Mouse (Mus musculus) adrenal gland, adult 8-10 months (tissue): ENCODE measurements around the gene Ercc1. TPM values are rescaled to one million over a fixed set of nuclear protein-coding genes. Genes with fewer than 3 reads are reported as not detected.

ENCODE experiments used
- DNase-seq: peaks from one replicate; pipeline ENCODE4 v3.0.0; 2022
- microRNA-seq, 2 experiments: library from miRNA; unstranded; fragments of <30 nt; microRNA quantifications; one replicate each; pipeline ENCODE4 v1.2.0; 2022
- total RNA-seq, 4 experiments: library from RNA; stranded (reverse); gene quantifications; 2 replicates each; pipeline ENCODE4 v1.2.4; 2022

Ercc1 gene
- total RNA-seq, 4 experiments from 2014 or later, result 32.4 to 56.3 (median 41.6) TPM

GRCm38 (mm10) chr7:19369823-19370425, 25.3 kb downstream of the Ercc1 start:
- DNase-seq, result no peak

- DNase-seq, result no peak
These were observed 28.8 kb downstream of the Ercc1 start for GRCm38 (mm10) chr7:19373367-19373766.

GRCm38 (mm10) chr7:19375368-19375767, 30.8 kb downstream of the Ercc1 start:
- no peak for DNase-seq

- no peak for DNase-seq
These were observed 31.4 kb downstream of the Ercc1 start for GRCm38 (mm10) chr7:19376019-19376418.

- no peak for DNase-seq
These were observed 33.5 kb downstream of the Ercc1 start for GRCm38 (mm10) chr7:19378049-19378448.

- peak; percentile 98 for DNase-seq
These were observed 37.0 kb downstream of the Ercc1 start, which contains the start of gene Ercc2 for GRCm38 (mm10) chr7:19381377-19382165. TSS of gene Ercc2 (plus strand) at chr7:19382010.

GRCm38 (mm10) chr7:19382166-19382541, 37.6 kb downstream of the Ercc1 start:
- no peak for DNase-seq

- peak; percentile 42 for DNase-seq
These were observed 39.1 kb downstream of the Ercc1 start for GRCm38 (mm10) chr7:19383708-19384107.

GRCm38 (mm10) chr7:19388699-19389413, 44.3 kb downstream of the Ercc1 start:
- DNase-seq, result no peak

- no peak for DNase-seq
These were observed 49.9 kb downstream of the Ercc1 start for GRCm38 (mm10) chr7:19394484-19394883.

- DNase-seq, result no peak
These were observed 55.1 kb downstream of the Ercc1 start for GRCm38 (mm10) chr7:19399496-19400280.

GRCm38 (mm10) chr7:19400946-19401345, 56.4 kb downstream of the Ercc1 start:
- DNase-seq, result no peak

- DNase-seq, result no peak
These were observed 58.0 kb downstream of the Ercc1 start for GRCm38 (mm10) chr7:19402535-19403112.

- DNase-seq, result no peak
These were observed 59.2 kb downstream of the Ercc1 start, which contains the start of gene Klc3 for GRCm38 (mm10) chr7:19403731-19404296. TSS of gene Klc3 (minus strand) at chr7:19404104.

- DNase-seq, result no peak
These were observed 59.9 kb downstream of the Ercc1 start, which contains the start of gene Ckm for GRCm38 (mm10) chr7:19404476-19404875. TSS of gene Ckm (plus strand) at chr7:19404776.

GRCm38 (mm10) chr7:19405417-19405816, 60.8 kb downstream of the Ercc1 start:
- peak; percentile 59 for DNase-seq

Small RNA genes lying within 50 kb of the gene (microRNA-seq; reads per million reads assigned to microRNA genes)
- gene Mir343, result 0 reads per million in 2 experiments

Other genes with a start within 250 kb of the Ercc1 start
- gene Gm4969, start 226.4 kb upstream of the Ercc1 start, total RNA-seq, result not detected
- gene Fbxo46, start 224.9 kb upstream of the Ercc1 start, total RNA-seq, result 10 to 100 TPM; 13.6 to 17.6 (median 16.1) TPM
- 10 to 100 TPM; 18.0 to 24.0 (median 23.9) TPM for gene Qpctl, start 195.5 kb upstream of the Ercc1 start, total RNA-seq
- 10 to 100 TPM; 86.1 to 97.7 (median 92.4) TPM for gene Snrpd2, start 195.1 kb upstream of the Ercc1 start, total RNA-seq
- 1 to 10 TPM in 1 of 4 experiments, under 1 TPM in 3; 0.17 to 1.5 (median 0.64) TPM for gene Gipr, start 178.7 kb upstream of the Ercc1 start, total RNA-seq
- gene Eml2, start 168.4 kb upstream of the Ercc1 start, total RNA-seq, result 10 to 100 TPM; 56.2 to 79.2 (median 69.6) TPM
- 10 to 100 TPM in 2 of 4 experiments, 1 to 10 TPM in 2; 5.7 to 15.2 (median 8.2) TPM for gene Gpr4, start 132.2 kb upstream of the Ercc1 start, total RNA-seq
- gene Opa3, start 116.4 kb upstream of the Ercc1 start, total RNA-seq, result 10 to 100 TPM; 32.4 to 41.5 (median 33.7) TPM
- gene Vasp, start 73.0 kb upstream of the Ercc1 start, total RNA-seq, result 10 to 100 TPM; 44.8 to 70.6 (median 59.1) TPM
- gene Ppm1n, start 64.7 kb upstream of the Ercc1 start, total RNA-seq, result not detected
- 10 to 100 TPM in 1 of 4 experiments, 1 to 10 TPM in 3; 3.8 to 15.0 (median 6.8) TPM for gene Rtn2, start 62.2 kb upstream of the Ercc1 start, total RNA-seq
- 1 to 10 TPM; 1.6 to 9.4 (median 5.6) TPM for gene Fosb, start 34.7 kb upstream of the Ercc1 start, total RNA-seq
- gene Cd3eap, start 14.7 kb downstream of the Ercc1 start, total RNA-seq, result 10 to 100 TPM; 12.9 to 15.2 (median 13.5) TPM
- gene Ppp1r13l, start 15.0 kb downstream of the Ercc1 start, total RNA-seq, result 10 to 100 TPM in 1 of 4 experiments, 1 to 10 TPM in 3; 6.4 to 12.5 (median 8.4) TPM
- gene Ercc2, start 37.2 kb downstream of the Ercc1 start, total RNA-seq, result 10 to 100 TPM; 31.0 to 44.8 (median 39.2) TPM
- 10 to 100 TPM in 1 of 4 experiments, 1 to 10 TPM in 2, under 1 TPM in 1; 0.61 to 13.6 (median 5.5) TPM for gene Klc3, start 59.3 kb downstream of the Ercc1 start, total RNA-seq
- gene Ckm, start 60.0 kb downstream of the Ercc1 start, total RNA-seq, result not detected
- gene Mark4, start 114.0 kb downstream of the Ercc1 start, total RNA-seq, result 10 to 100 TPM; 44.4 to 53.9 (median 47.6) TPM
- gene Exoc3l2, start 118.6 kb downstream of the Ercc1 start, total RNA-seq, result 10 to 100 TPM; 31.9 to 69.2 (median 51.8) TPM
- 10 to 100 TPM; 12.7 to 15.4 (median 13.6) TPM for gene Bloc1s3, start 163.6 kb downstream of the Ercc1 start, total RNA-seq
- gene Trappc6a, start 163.6 kb downstream of the Ercc1 start, total RNA-seq, result 100 to 1,000 TPM in 1 of 4 experiments, 10 to 100 TPM in 3; 77.7 to 107 (median 90.3) TPM
- gene Nkpd1, start 173.1 kb downstream of the Ercc1 start, total RNA-seq, result under 1 TPM in 2 of 4 experiments, not detected in 2; 0.13 to 0.31 TPM
- gene Ppp1r37, start 218.3 kb downstream of the Ercc1 start, total RNA-seq, result 10 to 100 TPM; 68.3 to 88.3 (median 81.8) TPM
- under 1 TPM; 0.52 to 0.68 (median 0.57) TPM for gene Zfp296, start 232.5 kb downstream of the Ercc1 start, total RNA-seq
- gene Gemin7, start 232.8 kb downstream of the Ercc1 start, total RNA-seq, result 10 to 100 TPM; 76.9 to 94.1 (median 85.1) TPM